Mouse (Mus musculus) spleen, adult 2 months (tissue): ENCODE data around the gene Asprv1.

Experiments
- CTCF ChIP-seq: fragments of 200-500 bp; IDR thresholded peaks from 2 replicates; pipeline ENCODE4 v1.5.1; 2011; ENCODE audit warnings: mild to moderate bottlenecking, inconsistent platforms; ENCODE audit not compliant: insufficient read depth, insufficient read length, insufficient replicate concordance; ENCODE audit errors: extremely low read depth
- POLR2A ChIP-seq: fragments of 200-500 bp; IDR thresholded peaks from 2 replicates; pipeline ENCODE4 v1.6.1; 2011; ENCODE audit warnings: low read depth, low read length, inconsistent platforms

DNA sequence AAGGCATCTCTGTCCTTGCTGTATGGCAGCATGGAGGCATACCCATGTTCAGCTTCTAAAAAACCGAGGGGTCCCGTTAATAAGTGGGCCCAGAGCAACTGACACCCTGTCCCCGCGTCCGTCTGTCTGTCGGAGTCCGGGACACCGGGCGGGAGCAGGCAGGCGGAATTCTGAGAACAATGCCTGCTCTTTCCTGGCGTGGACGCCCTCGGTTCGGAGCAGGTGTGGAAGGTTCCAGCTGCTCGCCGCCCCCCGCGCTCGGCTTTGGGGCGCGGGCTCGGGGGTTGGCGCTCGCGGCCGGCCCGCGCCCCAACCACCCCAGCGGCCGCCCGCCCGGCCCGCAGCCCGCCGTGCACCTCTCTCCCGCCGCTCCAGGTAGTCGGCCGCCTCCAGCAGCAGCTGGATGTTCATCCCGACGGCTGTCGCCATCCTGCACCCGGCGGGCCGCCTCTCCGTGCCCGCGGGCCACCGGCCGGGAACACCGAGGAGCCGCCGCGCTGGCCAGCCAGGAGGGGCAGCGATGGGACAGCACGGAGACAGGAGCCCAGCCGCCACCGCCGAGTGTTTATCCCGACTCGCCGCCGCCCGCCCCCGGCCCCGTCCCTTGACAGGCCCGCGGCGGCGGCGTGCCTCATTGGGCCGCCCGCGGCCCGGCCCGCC, 40.7 kb downstream of the Asprv1 start, which contains the start of gene Mxd1:
- TF ChIP-seq POLR2A (peak; percentile 52), CTCF (no peak)
